Mouse (Mus musculus) hindbrain, embryonic 13.5 days (tissue): Measurements from ENCODE around the gene Sphk2. TPM values are rescaled to one million over a fixed set of nuclear protein-coding genes. Genes with fewer than 3 reads are reported as not detected.

Source experiments
- ATAC-seq: fragments of 200-750 bp; cut with Nextera tagmentation; 2 replicates; pipeline ENCODE4 v1.8.0; 2017; ENCODE audit warnings: moderate TSS enrichment; ENCODE audit not compliant: low FRiP score
- H3K27ac ChIP-seq: fragments of 300-500 bp; sonication (generic); 2 replicates; pipeline ENCODE4 v1.5.1; 2015; ENCODE audit warnings: inconsistent platforms, mild to moderate bottlenecking, moderate library complexity
- H3K27me3 ChIP-seq: fragments of 300-500 bp; sonication (generic); 2 replicates; pipeline ENCODE4 v1.6.1; 2015; ENCODE audit warnings: mild to moderate bottlenecking, inconsistent platforms
- H3K36me3 ChIP-seq: fragments of 300-500 bp; sonication (generic); 2 replicates; pipeline ENCODE4 v1.6.1; 2015; ENCODE audit warnings: mild to moderate bottlenecking, inconsistent platforms
- H3K4me1 ChIP-seq: fragments of 300-500 bp; sonication (generic); replicated peaks from 2 replicates; pipeline ENCODE4 v1.6.1; 2015; ENCODE audit warnings: inconsistent platforms
- H3K4me2 ChIP-seq: fragments of 300-500 bp; sonication (generic); 2 replicates; pipeline ENCODE4 v1.6.1; 2015; ENCODE audit warnings: inconsistent platforms, mild to moderate bottlenecking, moderate library complexity
- H3K4me3 ChIP-seq: fragments of 300-500 bp; sonication (generic); 2 replicates; pipeline ENCODE4 v1.5.1; 2015; ENCODE audit warnings: mild to moderate bottlenecking, inconsistent platforms
- H3K9ac ChIP-seq: fragments of 300-500 bp; sonication (generic); 2 replicates; pipeline ENCODE4 v1.6.1; 2015; ENCODE audit warnings: mild to moderate bottlenecking, inconsistent platforms
- H3K9me3 ChIP-seq: fragments of 300-500 bp; sonication (generic); 2 replicates; pipeline ENCODE4 v1.6.1; 2016; ENCODE audit warnings: inconsistent platforms
- WGBS: fragments of 180-500 bp; shearing (Covaris S2); methylation state at CpG from one replicate; pipeline ENCODE4 v1.1.7; 2015; 5-methylcytosine and 5-hydroxymethylcytosine counted together
- polyA plus RNA-seq: library from polyadenylated mRNA; unstranded; fragments of >200 nt; fragmentation: Nextera tagmentation; extraction: Ambion mirVana; gene quantifications from 2 replicates; pipeline ENCODE4 v1.2.1, GENCODE M21; 2015

Sphk2 gene
- polyA plus RNA-seq, 1 experiment from 2014 or later: 25.0 TPM

GRCm38 (mm10) chr7:45707375-45707967 is 10.3 kb downstream of the Sphk2 start:
- peaks cover 28% of the 10 kb centered on the region for H3K36me3 ChIP-seq
- WGBS: under 1% methylated on average over 27 of the region's 27 CpGs

DNA sequence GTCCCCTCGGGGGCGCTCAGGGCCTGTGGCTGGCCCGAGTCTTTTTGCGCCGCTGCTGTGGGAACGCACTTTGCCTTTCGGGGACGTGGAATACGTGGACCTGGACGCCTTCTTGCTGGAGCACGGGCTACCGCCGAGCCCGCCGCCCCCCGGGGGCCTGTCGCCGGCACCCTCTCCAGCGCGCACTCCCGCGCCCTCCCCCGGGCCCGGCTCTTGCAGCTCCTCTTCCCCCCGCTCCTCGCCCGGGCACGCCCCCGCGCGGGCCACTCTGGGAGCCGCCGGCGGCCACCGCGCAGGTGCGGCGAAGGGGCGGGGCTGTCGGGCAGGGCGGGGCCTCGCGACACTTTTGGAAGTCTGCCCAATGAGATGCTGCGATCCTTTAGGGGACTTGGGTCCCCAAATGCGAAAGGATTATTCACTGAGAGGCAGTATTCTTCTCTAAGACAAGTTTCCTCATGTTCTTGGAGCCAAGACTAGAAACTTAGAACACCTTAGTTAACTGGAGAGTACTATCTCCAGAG is 11.0 kb downstream of the Sphk2 start:
- ATAC-seq: no peak
- H3K9ac ChIP-seq: peak overlapping the region; percentile 80
- peak overlapping the region; percentile 74 for H3K27ac ChIP-seq
- H3K27me3 ChIP-seq: 0 out of 2 replicates have a peak, but pooled peaks cover under 1% of the 10 kb centered on the region
- peak overlapping the region; percentile 97 for H3K4me2 ChIP-seq
- H3K9me3 ChIP-seq: no peaks in the 10 kb centered on the region
- WGBS: under 1% methylated on average over 40 of the region's 45 CpGs
- peaks cover 79% of the 10 kb centered on the region for H3K4me1 ChIP-seq
- peaks cover 22% of the 10 kb centered on the region for H3K36me3 ChIP-seq
- H3K4me3 ChIP-seq: peak overlapping the region; percentile 58

More at GRCm38 (mm10) chr7:45707375-45707967, 10.3 kb downstream of the Sphk2 start:
- H3K9me3 ChIP-seq: no peaks in the 10 kb centered on the region
- H3K4me3 ChIP-seq: peak overlapping the region; percentile 58
- H3K4me2 ChIP-seq: peak overlapping the region; percentile 97
- peaks cover 77% of the 10 kb centered on the region for H3K4me1 ChIP-seq
- H3K27me3 ChIP-seq: no peaks in the 10 kb centered on the region
- ATAC-seq: no peak
- peak overlapping the region; percentile 74 for H3K27ac ChIP-seq
- H3K9ac ChIP-seq: peak overlapping the region; percentile 80

- H3K36me3 ChIP-seq: peaks cover 13% of the 10 kb centered on the region
- H3K4me1 ChIP-seq: peaks cover 88% of the 10 kb centered on the region
- H3K27ac ChIP-seq: 0 out of 2 replicates have a peak overlapping the region, but pooled peaks have one; percentile 74
- H3K9me3 ChIP-seq: no peaks in the 10 kb centered on the region
- peak overlapping the region; percentile 80 for H3K9ac ChIP-seq
- H3K4me2 ChIP-seq: peak overlapping the region; percentile 97
- WGBS: 2% methylated on average over 7 of the region's 7 CpGs
- peak overlapping the region; percentile 58 for H3K4me3 ChIP-seq
- no peak for ATAC-seq
- H3K27me3 ChIP-seq: 0 out of 2 replicates have a peak, but pooled peaks cover 3% of the 10 kb centered on the region
These were observed 11.9 kb downstream of the Sphk2 start for GRCm38 (mm10) chr7:45705873-45706281.

DNA sequence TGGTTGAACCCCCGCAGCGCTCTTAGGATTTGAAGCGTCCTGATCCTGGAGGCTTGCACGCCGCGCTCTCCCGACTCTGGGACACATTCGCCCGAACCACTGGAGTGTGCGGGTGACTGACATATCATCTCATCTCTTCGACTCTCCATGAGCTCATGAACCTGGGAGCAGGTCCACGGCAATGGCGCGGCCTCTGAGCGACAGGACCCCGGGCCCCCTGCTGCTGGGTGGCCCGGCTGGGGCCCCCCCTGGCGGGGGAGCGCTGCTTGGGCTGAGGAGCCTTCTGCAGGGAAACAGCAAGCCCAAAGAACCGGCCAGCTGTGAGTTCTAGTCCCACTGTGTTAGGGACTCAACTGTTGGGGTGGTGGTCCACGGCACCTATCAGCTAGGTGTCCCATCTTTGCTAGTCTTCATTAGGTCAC is 12.3 kb downstream of the Sphk2 start:
- Histone ChIP-seq H3K9ac (peak overlapping the region; percentile 80), H3K27me3 (0 out of 2 replicates have a peak, but pooled peaks cover 3% of the 10 kb centered on the region), H3K36me3 (peaks cover 8% of the 10 kb centered on the region), H3K4me1 (peaks cover 88% of the 10 kb centered on the region), H3K27ac (peak overlapping the region; percentile 72), H3K4me2 (peak overlapping the region; percentile 97), H3K4me3 (peak overlapping the region; percentile 58), H3K9me3 (no peaks in the 10 kb centered on the region)
- WGBS: under 1% methylated on average over 21 of the region's 21 CpGs
- ATAC-seq: no peak

DNA sequence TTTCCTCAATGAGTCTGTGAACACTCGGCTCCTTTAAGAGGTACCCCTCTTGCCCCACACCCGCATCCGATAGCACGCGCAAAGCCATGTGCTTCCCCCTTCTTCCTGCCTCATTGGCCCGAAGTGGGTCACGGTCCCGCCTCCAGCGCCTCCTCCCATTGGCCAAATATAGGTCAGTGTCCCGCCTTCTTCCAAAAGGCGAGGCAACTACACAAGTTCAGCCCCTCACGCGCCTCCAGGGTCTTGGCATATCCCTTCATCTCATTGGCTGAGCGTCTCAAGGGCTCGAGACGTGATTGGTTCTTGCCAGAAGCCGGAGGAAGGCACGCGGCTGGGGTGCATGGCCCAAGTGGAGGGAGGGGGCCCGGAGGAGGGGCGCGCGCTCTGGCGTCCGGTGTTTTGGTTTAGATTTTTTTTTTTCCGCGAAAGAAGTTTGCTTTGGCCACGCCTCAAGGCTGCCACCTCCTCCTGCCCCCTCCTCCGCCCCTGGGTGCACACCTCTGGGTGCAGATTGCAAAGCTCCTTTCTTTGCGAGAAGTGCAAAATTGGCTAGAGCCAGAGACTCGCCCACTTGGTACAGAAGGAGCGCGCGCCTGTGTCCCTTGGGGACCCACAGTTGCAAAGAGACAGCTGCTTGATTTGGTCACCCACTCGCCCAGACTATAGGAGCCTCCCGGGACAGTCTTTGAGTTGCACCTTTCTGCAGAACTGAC is 12.9 kb downstream of the Sphk2 start, which contains the start of gene Dbp:
Dbp (plus strand) TSS at position 359 of the 713 bp plus-strand sequence.
- 0 out of 2 replicates have a peak, but pooled peaks cover 6% of the 10 kb centered on the region for H3K27me3 ChIP-seq
- WGBS: under 1% methylated on average over 36 of the region's 36 CpGs
- peak within 1 kb of the TSS; percentile 80 for H3K9ac ChIP-seq
- H3K4me1 ChIP-seq: peaks cover 88% of the 10 kb centered on the region
- no peaks in the 10 kb centered on the region for H3K9me3 ChIP-seq
- peak within 1 kb of the TSS; percentile 94 for H3K27ac ChIP-seq
- H3K4me2 ChIP-seq: peak within 1 kb of the TSS; percentile 97
- peak; percentile 82 for ATAC-seq
- peaks cover 3% of the 10 kb centered on the region; the same call in 1 of the 2 replicates for H3K36me3 ChIP-seq
- H3K4me3 ChIP-seq: peak within 1 kb of the TSS; percentile 58

- peaks cover 88% of the 10 kb centered on the region for H3K4me1 ChIP-seq
- peak; percentile 57 for ATAC-seq
- peak overlapping the region; percentile 71 for H3K9ac ChIP-seq
- peak overlapping the region; percentile 58 for H3K4me3 ChIP-seq
- peak overlapping the region; percentile 97 for H3K4me2 ChIP-seq
- H3K36me3 ChIP-seq: no peaks in the 10 kb centered on the region
- peaks cover 11% of the 10 kb centered on the region for H3K27me3 ChIP-seq
- H3K27ac ChIP-seq: peak overlapping the region; percentile 94
- H3K9me3 ChIP-seq: no peaks in the 10 kb centered on the region
- WGBS: under 1% methylated on average over 13 of the region's 13 CpGs
These were observed 13.7 kb downstream of the Sphk2 start for GRCm38 (mm10) chr7:45704046-45704559.

DNA sequence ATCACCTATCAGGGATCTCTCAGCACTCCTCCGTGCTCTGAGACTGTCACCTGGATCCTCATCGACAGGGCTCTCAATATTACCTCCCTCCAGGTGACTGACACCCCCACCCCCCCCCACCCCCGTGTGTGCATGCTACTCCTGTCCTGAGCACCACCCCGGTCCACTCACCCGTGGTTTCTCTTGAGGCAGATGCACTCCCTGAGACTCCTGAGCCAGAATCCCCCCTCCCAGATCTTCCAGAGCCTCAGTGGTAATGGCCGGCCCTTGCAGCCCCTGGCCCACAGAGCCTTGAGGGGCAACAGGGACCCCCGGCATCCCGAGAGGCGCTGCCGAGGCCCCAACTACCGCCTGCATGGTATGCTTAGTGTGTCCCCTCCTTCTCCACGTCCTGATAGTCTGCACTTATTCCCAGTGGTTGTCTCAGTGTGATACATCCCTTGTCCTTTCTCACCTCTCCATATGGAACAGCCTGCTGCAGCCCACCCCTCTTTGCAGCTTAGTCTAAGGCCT is 14.2 kb downstream of the Sphk2 start:
- 38% methylated on average over 12 of the region's 12 CpGs for WGBS
- H3K27me3 ChIP-seq: peaks cover 16% of the 10 kb centered on the region
- H3K4me3 ChIP-seq: peak overlapping the region; percentile 58
- H3K36me3 ChIP-seq: no peaks in the 10 kb centered on the region
- ATAC-seq: no peak; the same call in 1 of the 2 replicates
- H3K9me3 ChIP-seq: no peaks in the 10 kb centered on the region
- peak overlapping the region; percentile 97 for H3K4me2 ChIP-seq
- peak overlapping the region; percentile 94 for H3K27ac ChIP-seq
- peak overlapping the region; percentile 71 for H3K9ac ChIP-seq
- peaks cover 84% of the 10 kb centered on the region for H3K4me1 ChIP-seq

DNA sequence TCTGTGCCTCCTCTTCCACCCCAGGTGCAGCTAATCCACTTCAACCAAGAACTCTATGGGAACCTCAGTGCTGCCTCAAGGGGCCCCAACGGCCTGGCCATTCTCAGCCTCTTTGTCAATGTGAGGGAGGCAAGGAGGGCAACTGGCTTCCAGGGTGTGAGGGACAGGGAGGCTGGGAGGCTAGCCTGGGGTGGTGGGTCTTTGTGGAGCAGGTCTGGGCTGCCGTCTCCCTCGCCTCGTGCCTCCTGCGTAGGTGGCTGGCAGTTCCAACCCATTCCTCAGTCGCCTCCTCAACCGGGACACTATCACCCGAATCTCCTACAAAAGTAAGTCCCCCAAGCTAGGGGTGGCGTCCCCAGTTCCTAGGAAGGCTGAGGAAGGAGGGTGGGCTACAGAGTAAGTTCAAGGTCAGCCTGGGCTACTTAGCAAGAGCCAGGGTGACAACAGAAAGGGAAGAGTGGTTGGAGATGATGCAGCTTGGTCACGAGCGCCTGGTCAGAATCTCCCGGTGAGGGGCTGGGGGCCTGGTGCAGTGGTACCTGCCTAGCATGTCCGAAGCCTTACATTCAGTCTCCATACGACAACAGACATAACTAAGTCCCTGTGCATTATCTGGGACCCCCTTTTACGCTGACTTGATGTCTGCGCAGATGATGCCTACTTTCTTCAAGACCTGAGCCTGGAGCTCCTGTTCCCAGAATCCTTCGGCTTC is 14.8 kb downstream of the Sphk2 start:
- WGBS: 89% methylated on average over 17 of the region's 17 CpGs
- H3K4me1 ChIP-seq: peaks cover 77% of the 10 kb centered on the region
- no peaks in the 10 kb centered on the region for H3K9me3 ChIP-seq
- H3K36me3 ChIP-seq: no peaks in the 10 kb centered on the region
- peak overlapping the region; percentile 97 for H3K4me2 ChIP-seq
- no peak for ATAC-seq
- peak overlapping the region; percentile 71 for H3K9ac ChIP-seq
- peaks cover 21% of the 10 kb centered on the region for H3K27me3 ChIP-seq
- H3K27ac ChIP-seq: peak overlapping the region; percentile 94
- H3K4me3 ChIP-seq: peak overlapping the region; percentile 58

DNA sequence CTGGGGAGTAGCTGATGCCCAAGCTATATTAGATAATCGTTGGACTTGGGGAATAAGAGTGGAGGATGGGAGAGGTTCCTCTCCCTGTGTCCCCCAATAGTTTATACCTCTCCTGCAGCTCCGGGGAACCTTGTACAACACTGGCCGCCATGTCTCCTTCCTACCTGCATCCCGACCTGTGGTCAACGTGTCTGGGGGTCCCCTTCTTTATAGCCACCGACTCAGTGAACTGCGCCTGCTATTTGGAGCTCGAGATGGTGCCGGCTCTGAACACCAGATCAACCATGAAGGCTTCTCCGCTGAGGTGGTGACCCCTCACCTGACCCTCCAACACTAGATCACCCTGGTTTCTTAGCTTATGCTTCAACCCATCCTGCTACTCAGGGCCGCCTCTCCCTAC is 15.5 kb downstream of the Sphk2 start:
- H3K4me3 ChIP-seq: no peak overlapping the region; the same call in 1 of the 2 replicates
- 0 out of 2 replicates have a peak overlapping the region, but pooled peaks have one; percentile 71 for H3K9ac ChIP-seq
- H3K9me3 ChIP-seq: no peaks in the 10 kb centered on the region
- H3K4me1 ChIP-seq: peaks cover 71% of the 10 kb centered on the region
- no peaks in the 10 kb centered on the region for H3K36me3 ChIP-seq
- ATAC-seq: no peak
- 92% methylated on average over 11 of the region's 11 CpGs for WGBS
- H3K4me2 ChIP-seq: 0 out of 2 replicates have a peak overlapping the region, but pooled peaks have one; percentile 4
- H3K27ac ChIP-seq: no peak overlapping the region
- H3K27me3 ChIP-seq: peaks cover 24% of the 10 kb centered on the region

DNA sequence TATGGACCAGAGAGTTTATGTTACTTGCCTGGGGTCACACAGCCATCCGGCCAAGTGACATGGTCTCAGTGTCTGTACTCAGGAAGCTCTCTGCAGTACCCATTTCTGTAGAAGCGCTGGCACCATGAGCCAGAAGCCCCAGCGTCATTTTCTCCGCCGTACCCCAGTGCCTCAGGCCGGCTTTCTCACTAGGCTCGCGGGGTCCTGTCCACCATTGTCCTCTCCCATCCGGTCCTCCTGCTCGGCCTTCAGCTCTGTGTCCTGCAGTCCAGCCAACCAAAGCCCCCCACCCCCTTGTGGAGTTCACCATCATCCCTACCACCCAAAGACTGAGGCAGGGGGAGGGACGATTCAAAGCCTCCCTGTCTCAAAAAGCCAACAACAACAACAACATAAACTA is 16.2 kb downstream of the Sphk2 start:
- Histone ChIP-seq H3K4me3 (peak overlapping the region; percentile 54), H3K4me2 (peak overlapping the region; percentile 94), H3K27me3 (peaks cover 24% of the 10 kb centered on the region), H3K9me3 (no peaks in the 10 kb centered on the region), H3K27ac (no peak overlapping the region), H3K36me3 (no peaks in the 10 kb centered on the region), H3K4me1 (peaks cover 64% of the 10 kb centered on the region), H3K9ac (0 out of 2 replicates have a peak overlapping the region, but pooled peaks have one; percentile 25)
- no peak for ATAC-seq
- WGBS: 92% methylated on average over 11 of the region's 11 CpGs

DNA sequence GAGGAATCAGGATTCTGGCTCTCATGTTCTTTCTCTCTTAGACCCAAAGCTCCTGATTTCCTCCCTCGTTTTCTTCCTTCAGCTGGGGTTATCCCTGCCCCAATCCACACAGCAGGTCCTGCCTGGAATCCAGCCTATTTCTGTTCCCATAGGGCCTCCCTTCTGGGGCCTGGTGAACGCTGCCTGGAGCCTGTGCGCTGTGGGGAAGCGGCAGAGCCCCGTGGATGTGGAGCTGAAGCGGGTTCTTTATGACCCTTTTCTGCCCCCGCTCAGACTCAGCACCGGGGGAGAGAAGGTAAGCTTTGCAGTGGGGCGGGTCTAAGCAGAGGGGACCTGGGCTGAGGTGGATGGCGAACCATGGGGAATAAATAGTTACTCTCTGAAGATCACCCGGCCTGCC is 16.7 kb downstream of the Sphk2 start:
- H3K4me2 ChIP-seq: peak overlapping the region; percentile 94
- H3K4me3 ChIP-seq: peak overlapping the region; percentile 54
- peak overlapping the region; percentile 71 for H3K9ac ChIP-seq
- 29% methylated on average over 11 of the region's 11 CpGs for WGBS
- H3K4me1 ChIP-seq: peaks cover 58% of the 10 kb centered on the region
- no peaks in the 10 kb centered on the region for H3K36me3 ChIP-seq
- peaks cover 24% of the 10 kb centered on the region for H3K27me3 ChIP-seq
- H3K27ac ChIP-seq: peak overlapping the region; percentile 86
- H3K9me3 ChIP-seq: no peaks in the 10 kb centered on the region
- no peak for ATAC-seq
